Mouse (Mus musculus) thymus, adult 18-20 months (tissue): ENCODE data around the gene Bmf.

Experiments
- DNase-seq, 2 experiments: peaks; one replicate each; pipeline ENCODE4 v3.0.0; 2022; ENCODE audit warnings: mixed read lengths in 2 of 2

Bmf gene

DNA sequence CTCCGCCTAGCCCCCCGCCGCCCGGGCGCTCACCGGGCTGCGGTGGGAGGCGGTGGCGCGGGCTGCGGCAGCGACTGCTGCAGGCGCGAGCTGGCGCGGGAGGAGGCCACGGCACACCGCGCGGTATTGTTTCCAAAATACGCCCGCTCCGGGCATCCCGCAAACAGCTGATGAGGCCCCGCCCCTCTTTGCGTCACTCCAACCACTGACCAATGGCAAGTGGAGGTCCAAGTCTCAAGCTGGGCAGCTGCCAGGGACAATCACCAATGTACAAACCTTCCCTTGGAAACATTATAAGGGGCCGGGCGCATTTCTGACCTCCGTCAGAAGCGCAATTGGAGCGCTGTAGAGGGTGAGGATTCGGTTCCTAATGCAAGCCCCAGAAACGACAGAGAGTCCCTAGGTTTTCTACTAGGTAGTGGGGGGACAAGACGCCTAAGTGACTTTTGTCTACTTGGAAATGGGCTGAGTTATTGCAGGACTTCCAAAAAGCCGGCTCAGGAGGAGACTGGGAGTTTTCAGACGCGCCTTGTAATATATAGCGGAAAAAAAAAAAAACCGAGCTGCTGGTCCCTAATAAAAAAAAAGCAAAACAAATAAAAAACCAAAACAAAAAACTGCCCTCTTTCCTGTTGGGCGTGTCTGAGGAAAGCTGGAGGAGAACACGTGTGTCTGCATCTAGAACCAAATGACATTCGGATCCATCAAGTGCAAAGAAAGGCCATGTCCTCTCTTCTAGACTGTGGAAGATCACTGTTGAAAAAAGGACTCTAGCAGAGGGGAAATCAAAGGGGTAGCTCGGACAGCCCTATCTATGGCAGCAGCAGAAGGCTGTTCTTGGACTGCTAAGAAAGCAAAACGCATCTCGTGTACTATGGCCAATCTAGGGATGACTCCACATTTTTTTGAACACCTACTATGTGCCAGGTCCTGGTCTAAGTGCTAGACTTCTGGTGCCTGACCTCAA lies at the start of gene Bmf:
Gene Bmf (minus strand): TSS at position 181 of the 967 bp plus-strand sequence.
- DNase-seq = peak; percentile 76 to 85

DNA sequence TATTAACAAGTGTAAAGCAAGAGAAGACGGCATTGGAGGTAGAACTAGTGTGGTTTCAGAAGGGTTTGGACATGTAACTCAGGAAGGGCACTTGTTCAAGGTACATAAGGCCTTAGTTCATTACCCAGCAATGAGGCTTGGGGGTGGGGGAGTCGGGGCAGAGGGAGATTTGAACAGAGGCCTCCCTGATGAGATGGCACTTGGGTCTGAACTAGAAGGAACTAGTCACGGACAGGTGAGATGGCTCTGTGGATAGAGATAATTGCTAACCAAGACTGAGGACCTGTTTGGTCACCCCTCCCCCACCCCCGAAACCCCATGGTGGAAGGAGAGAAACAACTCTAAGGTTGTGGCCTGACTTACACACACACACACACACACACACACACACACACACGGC lies 49.6 kb upstream of the Bmf start:
- no peak for DNase-seq

DNA sequence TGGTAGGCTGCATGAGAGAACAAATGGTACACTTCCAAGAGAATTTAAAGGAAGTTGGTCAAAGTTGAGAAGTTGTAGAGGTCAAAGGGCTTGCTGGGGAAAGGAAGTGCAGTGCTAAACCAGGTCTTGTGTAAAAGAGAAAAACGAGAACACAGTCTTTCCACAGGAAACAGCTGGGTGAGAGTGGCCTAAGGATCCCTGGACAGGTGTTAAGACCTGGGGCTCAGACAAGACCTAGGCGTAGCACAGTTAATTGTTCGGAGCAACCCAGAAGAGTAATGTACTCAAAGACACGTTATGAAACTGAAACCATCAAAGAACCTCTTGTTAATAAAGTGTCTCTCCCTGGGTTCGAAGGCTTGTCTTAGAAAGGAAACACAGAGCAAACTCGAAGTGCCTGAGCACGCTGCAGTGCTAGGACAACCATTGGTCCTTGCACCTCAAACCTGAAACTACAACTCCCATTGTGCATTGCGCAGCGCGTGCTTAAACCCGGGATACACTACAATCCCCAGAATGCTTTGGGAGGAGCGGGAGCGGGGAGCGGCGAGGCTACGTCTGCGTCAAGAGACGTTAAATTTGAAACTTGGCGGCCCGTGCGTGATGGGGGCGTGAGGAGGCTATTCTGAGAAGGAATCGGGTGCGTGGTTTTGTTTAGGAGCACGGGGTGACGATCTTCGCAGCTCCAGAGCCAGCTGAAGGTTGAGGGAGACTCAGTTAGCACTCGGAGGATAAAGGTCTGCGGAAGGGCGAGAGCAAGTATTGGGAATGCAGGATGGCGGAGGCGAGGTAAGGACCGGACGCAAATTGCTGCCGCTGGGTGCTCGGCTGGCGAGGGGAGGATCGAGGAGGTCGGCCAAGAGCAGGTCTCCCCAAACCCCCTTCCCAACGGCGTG lies 48.4 kb upstream of the Bmf start, which contains the start of gene Bub1b:
Gene Bub1b (plus strand): TSS at position 539 of the 896 bp plus-strand sequence.
- peak; percentile 83 to 89 for DNase-seq

DNA sequence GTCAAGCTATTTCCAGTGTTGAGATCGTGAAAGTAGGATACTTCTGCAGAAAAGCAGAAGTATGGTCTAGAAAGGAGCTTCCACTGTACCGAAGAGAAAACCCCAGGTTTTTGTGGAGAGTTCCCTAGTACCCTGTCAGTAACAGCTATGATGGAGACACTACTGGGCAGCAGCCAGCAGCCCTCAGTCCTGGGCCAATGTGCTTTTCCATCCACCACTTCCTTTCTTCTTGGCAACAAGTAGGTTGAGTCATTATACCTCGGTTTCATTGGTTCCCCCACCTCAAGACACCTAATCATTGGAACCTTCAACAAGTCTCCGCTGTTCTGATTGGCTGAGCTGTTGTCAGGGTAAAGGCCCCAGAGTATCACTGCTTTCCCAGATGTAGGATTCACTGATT lies 41.6 kb upstream of the Bmf start:
- DNase-seq = no peak

DNA sequence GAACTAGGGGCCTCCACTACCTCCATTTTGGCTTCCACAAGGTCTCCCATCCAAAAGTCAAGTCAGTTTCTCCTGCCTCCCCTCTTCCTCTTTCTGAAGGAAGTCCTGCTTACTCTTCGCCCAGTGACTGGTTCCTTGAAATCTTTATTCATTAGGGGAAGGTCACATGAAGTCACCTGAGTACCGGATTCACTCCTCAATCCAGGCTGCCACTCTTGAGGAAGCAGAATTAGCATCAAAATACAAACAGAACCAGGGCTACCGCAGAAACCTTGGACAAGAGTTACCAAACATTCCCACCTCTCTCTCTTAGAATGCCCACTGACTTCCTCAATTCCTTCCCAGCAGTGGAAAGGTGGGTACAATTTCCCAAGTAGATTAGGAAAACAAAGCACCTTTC lies 38.2 kb upstream of the Bmf start:
- no peak for DNase-seq

DNA sequence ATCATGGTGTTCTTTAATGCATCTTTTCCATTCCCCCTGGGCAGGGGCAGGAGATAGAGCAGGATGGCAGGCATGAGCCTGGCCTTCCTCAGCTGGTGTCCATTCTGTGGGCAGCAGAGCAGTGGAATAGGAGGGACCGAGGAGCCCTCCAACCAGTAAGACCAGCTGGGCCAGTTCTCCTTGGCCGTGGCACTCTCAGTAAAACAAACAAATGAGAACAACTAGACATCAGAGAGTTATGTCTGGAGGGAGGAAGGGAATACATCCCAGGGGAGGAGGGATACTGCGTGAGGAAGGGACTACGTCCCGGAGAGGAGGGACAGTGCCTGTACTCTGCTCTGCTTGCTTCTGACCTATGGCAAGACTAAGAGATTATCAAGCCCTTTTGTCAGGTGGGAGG lies 36.5 kb upstream of the Bmf start:
- no peak for DNase-seq

DNA sequence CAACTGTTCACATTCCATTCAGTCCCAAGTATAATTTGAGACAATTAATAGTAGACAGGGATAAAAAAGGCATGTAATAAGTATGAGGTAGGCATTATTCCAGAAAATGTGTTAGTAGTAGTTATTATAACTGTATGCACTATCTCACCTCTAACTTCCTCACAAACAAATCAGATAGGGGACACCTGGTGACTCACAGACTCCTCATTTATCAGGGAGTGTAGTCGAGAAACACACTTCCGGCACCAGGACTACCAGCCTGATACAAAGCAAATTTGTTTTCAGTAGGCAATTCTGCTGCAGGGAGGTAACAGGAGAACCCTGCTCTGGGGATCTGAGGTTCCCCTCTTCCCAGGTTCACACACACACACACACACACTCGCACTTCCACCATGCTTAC lies 23.6 kb upstream of the Bmf start:
- DNase-seq = no peak

DNA sequence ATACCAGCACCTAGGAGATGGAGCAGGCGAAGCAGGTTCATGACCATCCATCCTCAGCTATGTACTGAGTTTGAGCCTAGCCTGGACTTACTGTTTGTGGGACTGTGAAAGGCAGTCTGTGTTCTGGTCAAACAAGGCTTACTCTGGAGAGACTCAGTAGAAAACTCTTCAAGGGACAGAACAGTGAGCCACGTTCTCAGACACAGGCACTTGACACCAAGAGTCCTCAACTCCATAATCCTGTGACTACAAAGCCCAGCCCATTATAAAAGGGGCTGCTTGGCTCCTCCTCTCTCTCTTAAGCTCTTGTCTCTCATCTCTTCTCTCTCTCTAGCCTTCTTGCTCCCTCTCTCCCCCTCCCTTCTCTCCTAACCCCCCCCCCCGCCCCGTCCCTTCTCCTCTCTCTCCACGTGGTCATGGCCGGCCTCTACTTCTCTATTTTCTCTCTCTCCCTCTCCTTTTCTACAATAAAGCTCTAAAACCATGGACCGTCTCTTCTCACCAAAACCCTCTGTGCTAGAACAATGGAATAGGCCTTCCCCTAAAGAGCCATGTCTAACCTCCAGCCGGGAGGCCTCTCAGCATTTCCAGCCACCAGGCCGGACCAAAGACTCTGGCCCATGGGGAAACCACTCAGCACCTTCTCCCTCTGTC lies 22.8 kb upstream of the Bmf start:
- no peak for DNase-seq

DNA sequence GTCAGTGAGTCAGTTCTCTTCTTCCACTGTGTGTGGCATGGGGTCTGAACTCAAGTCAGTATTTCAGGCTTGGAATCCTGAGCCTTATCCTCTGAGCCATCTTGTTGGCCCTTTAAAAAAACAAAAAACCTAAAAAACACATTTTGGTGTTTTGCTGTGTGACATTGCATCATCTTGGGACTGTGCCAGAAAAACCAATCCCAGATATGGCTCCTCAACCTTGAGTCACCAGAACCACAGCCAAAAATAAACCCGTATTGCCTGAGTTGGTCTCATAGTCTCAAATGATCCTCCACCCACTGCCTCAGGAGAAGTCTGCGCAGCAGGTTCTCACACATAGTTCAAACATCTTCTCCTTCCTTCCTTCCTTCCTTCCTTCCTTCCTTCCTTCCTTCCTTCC lies 21.5 kb upstream of the Bmf start:
- no peak for DNase-seq

DNA sequence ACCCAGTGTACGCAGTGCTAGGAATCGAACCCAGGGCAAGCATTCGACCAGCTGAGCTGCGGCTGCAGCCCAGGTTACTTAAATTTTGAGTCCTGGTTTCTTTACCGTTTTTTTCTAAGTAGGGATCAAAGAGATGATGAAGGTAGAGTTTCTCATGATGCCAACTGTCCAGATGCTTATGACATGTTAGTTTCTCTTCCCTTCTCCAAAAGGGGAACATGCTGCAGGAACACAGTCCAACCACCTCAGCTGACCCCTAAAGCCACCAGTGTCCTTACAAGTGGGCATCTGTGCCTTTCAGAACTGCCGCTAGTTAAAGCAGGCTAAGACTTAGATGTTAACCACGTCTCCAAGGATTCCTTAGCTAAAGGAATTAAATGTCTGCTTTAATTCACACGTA lies 17.7 kb upstream of the Bmf start:
- DNase-seq = no peak

DNA sequence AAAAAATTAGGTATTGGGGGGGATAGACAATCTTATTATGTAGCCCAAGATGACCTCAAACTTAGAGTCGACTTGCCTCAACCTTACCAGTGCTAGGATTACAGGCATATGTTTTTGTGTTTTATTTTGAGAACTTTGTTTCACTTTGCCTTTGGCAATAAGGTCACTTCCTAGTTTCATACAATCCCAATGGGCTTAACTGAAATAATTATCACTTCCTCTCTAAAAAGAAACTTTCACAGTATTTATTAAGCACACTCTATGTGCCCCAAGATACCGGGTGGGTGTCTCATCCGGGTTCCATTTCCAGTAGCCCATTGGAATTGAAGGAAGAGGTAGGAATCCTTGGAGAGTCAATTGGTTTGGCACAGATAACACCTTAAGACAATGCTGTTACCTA lies 12.9 kb upstream of the Bmf start:
- DNase-seq = no peak

DNA sequence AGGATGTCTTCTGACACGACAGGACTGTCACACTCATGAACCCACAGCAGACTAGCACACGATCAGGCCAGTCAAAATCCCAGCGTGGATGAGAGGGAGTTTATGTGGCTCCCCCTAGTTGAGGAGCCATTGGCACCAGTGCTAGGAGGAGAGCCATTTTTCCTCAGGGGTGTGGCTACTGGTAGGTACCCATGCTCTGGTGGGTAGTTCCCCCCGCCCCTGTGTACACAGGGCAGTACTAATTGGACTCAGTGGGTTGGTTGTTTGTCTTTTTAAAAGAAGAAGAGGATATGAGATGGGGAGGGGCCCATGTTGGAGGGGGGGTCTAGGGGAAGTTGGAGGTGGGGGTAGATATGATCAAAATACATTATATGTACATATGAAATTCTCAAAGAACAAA lies 12.5 kb upstream of the Bmf start:
- DNase-seq = no peak

DNA sequence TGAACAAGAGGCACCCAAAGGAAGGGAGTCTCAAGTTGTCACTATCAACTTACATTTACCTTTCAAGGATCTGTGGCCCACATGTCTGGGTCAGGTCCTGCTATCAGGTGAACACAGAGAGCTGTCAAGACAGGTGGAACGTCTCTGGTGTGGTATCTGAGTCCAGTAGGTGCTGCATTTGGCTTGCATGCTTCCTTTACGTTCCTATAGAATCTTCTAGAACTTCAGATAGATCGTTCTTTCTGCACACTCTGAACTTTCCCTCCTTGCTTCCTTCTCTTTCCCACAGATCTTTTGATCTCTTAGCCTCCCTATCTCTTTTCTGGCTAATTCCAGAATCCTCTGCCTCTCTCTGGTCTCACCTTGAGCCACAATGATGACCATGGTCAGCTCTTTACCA lies 8.9 kb upstream of the Bmf start:
- DNase-seq = no peak

DNA sequence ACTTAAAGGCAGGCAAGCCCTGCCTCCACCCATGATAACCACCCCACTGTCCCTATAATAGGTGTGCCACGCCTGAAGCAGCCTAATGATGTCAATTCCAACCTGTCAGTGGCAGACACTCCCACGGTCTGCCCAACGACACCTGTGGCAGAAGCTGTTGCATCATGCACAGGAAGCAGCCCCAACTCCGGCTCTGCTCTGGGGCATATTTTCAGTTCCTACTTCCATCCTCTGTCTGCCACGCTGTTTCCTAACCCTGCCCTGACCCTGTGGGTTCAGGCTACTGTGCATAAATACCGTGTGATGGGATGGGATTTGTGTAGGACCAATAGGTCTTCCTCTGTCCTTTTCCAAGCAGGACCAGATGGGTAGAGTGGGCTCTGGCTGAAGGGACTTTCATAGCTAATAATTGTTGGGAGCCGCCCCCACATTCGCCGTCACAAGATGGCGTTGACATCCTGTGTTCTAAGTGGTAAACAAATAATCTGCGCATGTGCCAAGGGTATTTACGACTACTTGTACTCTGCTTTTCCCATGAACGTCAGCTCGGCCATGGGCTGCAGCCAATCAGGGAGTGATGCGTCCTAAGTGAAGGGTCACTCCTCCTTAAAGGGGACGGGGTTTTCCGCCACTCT lies 5.0 kb upstream of the Bmf start:
- peak; percentile 67 to 82 for DNase-seq

DNA sequence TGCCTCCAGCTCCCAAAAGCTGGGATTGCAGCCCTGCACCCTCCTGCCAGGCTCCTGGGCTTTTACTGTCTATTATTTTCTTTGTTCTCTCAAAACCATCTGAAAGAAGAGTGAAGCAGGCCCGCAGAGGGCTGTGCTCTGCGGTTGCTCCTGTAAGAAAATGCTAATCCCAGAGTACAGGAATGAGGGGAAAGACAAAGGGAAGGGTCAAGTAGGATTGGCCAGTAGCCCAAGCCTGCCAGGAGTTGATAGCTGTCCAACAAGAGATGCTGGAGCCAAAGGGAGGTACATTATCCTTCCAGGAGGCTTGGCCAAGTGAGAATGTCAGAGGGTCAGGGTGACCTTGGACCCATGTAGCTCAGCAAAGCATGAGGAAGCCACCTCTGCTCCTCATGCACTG lies 2.1 kb upstream of the Bmf start:
- no peak for DNase-seq

DNA sequence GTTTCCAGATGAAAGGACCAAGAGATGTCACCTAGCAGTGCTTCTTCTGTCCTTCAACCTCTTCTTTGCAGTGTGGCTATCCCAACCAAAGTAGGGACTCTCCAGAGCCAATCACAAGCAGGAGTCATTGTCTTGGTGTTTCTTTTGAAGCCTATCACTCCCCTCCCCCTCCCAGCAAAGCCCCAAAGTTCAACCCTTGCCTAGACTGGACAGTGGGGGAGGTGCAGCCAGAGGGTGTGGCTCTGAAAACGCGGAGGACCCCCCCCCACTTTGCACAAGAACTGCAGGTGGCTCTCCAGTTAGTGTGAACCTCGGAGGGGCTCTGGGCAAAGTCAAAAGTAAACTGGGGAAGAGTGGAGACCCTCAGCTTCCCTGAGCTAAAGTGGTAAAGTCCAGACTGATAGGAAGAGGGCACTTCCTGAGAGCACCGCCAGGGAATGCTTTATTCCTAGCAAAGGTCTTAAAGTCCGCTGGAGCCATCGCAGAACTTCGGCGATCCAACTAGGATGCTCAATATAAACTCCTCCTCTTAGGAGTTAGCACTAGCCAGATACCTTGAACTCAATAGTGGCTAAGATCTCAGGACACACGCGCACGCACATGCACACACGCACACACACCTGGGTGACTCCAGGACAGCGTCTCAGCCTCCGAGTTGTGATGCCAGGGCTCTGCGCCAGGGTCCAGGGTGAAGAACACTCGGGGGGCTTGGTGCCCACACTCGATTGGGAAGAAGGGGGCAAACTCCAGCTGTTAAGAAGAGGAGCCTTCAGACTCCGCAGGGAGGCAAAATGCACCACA lies 866 bp downstream of the Bmf start:
- no peak for DNase-seq

DNA sequence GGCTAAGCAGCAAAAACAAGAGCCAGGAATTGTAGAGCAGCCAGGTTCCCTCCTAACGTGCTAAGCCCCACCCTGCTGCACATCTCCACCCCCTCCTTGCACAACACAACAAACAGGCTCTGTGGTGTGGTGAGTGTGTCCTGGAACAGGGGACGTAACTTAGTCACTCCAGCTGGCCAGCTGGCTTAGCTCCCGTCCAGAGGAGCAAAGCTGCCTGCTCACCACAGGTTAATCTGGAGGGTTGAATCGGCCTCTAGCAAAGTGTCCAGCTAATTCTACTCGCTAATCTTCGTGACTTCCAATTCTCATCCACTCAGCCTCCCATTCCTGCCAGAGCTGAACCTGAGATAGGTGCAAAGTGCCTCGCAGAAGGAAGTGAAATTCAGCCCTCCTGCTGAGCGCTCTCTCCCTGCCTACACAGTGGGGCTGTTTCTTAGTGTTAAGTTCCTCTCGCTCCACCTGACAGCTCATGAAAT lies 1.9 kb downstream of the Bmf start:
- DNase-seq = no peak

DNA sequence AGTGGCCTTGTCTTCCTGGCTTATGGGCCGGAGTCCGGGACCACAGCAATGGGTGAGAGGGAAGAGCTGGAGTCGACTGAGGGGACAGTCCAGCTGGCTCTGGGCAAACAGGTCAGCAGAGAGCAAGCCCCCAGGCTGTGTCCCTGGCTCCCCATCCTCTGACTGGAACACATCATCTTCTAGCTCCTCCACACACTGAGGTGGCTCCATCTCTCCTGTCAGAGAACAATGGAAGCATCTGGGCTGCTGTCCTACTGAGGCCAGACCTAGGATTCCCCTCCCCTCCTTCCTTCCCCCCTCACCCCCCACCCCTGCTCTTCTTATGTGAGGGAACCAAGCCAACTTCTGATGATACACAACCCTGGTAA lies 2.7 kb downstream of the Bmf start:
- no peak for DNase-seq

DNA sequence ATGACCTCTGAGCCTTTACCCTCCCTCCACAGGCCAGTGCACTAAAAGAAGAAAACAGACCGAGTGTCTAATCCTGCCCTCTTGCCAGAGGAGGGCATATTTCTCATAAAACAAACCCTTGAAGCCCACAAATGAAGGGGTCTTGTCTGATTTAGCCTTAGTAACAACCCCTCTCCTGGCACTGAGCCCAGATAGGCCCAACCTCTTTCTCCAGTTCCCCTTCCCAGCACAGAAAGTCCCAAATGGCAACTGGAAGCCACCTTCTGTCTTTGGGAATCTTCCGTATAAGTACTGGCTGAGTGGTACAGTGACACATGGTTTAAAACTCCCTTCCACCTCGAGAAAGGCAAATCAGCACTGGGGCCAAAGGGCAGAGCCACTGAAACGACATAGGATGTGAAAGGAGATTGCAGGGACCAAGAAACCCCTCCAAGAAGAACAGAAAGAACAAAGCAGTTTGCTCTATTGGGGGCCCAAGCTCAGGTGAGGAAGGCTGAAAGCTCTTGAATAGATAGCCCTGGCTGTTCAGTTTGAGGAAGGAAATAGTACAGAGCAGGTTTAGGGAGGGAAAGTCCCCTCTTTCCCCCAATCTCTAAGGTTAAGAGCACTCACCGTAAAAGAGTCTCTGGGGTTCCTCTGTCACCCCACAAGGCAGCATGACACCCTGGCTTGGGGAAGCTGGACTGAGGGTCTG lies 3.2 kb downstream of the Bmf start:
- peak in 1 of 2 experiments; percentile 32 for DNase-seq

DNA sequence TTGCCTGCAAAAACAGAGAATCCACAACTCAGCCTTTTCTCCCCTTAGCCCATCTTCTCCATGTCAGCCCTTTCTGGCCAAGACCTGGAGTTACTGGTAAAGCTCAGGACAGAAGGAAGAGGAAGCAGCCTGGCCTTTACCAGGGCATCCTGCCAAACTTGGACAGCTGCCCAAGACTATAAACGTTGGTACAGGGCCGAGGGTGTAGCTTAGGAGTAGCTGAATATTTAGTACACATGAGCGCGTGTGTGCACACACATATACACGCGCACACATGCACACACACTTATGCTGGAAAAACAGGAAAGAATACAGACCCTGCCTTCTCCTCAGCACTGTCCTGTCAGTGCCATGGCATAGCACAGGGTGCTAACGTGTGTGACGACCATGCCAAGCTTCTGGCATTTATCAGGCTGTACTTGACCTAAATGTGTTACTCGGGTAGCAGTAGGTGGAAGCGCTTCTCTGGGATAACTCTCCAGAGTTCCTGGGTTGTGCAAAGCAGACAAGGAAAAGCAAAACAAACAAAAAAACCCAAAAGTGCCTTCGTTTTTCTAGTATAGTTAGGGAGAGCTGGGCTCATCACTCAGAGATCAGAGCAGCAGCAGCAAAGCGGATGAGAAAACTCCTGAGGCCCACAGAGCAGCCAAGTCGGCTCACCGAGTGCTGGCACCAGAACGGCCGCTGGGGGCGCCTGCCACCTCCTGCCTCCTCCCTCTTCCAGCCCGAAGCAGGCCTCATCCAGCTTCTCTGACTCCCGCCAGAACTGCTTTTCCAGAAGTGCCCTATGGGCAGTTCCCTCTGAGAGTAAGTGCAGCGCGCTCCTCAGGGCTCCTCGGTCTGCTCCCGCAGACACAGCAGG lies 4.0 kb downstream of the Bmf start:
- DNase-seq = peak; percentile 78 to 80
